8 mouse cellular contexts compared by ENCODE assay signal in genomic region chr16:43046686-43047085, GRCm38 (mm10).
"Had no signal": no experiment of that assay in that cellular context is flagged by ENCODE, and none has a peak within 500 bp of the region (broad histone marks: within the 10 kb centered on the region; RNA-seq: fewer than 3 reads in every experiment).

No protein-coding gene starts in this region.

- DNase-seq: left cerebral cortex, postnatal 4 days; lung, embryonic 14.5 days; lung, postnatal 10 days; lung, postnatal 4 days; midbrain, embryonic 14.5 days; right cerebral cortex, adult 18-20 months; right cerebral cortex, postnatal 25 days; thymus, postnatal 36 days had no signal
